Mouse (Mus musculus) ES-E14 (cell line): ENCODE measurements at regions not wholly inside any gene's neighbourhood (a gene's known extent, or its start where the extent isn't known, plus 50 kb on each side); places are given as distances from the start of the nearest gene placed in this dataset.

Experiments
- HCFC1 ChIP-seq: IDR thresholded peaks from 2 replicates; pipeline ENCODE4 v1.6.1; 2012; ENCODE audit warnings: low read length, inconsistent platforms, borderline replicate concordance; ENCODE audit not compliant: insufficient read depth
- MAFK ChIP-seq: IDR thresholded peaks from 2 replicates; pipeline ENCODE4 v1.6.1; 2014; ENCODE audit warnings: mild to moderate bottlenecking, low read depth, low read length, inconsistent platforms; ENCODE audit not compliant: insufficient read depth
- ZNF384 ChIP-seq: IDR thresholded peaks from 2 replicates; pipeline ENCODE4 v1.6.1; 2012; ENCODE audit warnings: low read depth, low read length, inconsistent platforms

DNA sequence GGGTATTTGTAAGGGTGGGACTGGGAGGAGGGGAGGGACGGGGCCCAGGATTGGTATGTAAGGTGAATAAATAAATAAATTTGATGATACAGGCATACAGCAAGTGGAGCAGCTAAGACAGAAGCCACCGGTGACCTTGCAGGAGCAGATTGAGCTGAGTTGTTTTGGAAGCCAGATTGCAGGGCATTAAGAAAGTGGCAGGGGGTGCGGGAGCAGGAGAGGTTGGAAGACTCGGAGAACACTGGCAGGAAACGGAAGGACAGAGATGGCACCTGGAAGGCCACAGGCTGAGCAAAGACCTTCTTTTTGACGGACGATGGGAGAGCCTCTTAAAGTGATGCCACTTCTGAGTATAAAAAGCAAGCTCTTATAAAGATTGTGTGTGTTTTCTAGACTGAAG lies 94.3 kb downstream of the Ephb3 start:
- TF ChIP-seq ZNF384 (no peak), HCFC1 (no peak), MAFK (no peak)
